Mouse (Mus musculus): ENCODE data around the gene Cenpp.
"Not testable (repeated sequence)": the region's sequence is repeated elsewhere in the genome, so short reads cannot be mapped to it uniquely, and the experiment has no call there.

Gene Cenpp

DNA sequence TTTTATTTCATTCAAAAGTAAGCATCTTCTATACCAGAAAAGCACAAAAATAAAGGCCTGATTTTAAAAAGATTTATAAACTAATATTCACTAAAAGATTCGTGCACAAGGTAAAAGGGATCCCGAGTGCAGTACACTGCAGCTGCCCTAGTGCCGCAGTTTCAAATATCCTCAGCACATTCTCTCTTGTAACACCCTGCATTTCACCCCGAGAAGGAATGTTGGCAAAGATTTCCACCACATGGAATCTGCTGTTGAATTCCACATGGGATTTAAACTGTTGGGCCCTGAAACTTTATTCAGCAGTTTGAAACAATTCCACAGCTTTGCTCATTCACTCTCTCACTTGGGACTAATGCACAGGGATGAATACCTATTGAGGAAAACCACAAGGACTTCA is 44.9 kb downstream of the Cenpp start, which contains the start of gene Ogn:
Gene Ogn, plus strand, starts transcription at position 333 of the 400 bp plus-strand sequence.
- no peak for DNase-seq (ENCODE audit: low read depth, low spot score)

DNA sequence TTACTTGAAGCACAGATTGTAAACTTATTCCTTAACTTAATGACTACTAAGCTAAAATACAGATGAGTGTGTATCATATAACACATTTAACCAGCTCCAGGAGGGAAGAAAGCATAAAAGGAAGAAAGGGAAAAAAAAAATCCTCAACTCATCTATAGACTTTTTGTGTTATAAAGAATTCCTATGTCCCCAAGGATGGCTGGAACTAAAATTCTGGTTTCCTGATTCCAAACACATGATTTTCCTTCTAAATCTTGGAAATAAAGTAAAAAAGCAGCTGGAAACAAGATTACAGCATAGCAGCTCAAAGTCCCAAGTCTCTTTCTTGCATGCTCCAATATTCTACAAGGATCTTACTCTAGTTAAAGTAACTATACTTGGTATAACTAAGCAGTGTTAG is 49.0 kb downstream of the Cenpp start:
- DNase-seq (ENCODE audit: low read depth, low spot score) = no peak

GRCm38 (mm10) chr13:49602541-49602940 is 50.0 kb downstream of the Cenpp start:
- DNase-seq (ENCODE audit: low read depth, low spot score) = not testable (repeated sequence)

- no peak for DNase-seq (ENCODE audit: low read depth, low spot score)
Observed at GRCm38 (mm10) chr13:49586062-49586461, 66.5 kb downstream of the Cenpp start.

DNA sequence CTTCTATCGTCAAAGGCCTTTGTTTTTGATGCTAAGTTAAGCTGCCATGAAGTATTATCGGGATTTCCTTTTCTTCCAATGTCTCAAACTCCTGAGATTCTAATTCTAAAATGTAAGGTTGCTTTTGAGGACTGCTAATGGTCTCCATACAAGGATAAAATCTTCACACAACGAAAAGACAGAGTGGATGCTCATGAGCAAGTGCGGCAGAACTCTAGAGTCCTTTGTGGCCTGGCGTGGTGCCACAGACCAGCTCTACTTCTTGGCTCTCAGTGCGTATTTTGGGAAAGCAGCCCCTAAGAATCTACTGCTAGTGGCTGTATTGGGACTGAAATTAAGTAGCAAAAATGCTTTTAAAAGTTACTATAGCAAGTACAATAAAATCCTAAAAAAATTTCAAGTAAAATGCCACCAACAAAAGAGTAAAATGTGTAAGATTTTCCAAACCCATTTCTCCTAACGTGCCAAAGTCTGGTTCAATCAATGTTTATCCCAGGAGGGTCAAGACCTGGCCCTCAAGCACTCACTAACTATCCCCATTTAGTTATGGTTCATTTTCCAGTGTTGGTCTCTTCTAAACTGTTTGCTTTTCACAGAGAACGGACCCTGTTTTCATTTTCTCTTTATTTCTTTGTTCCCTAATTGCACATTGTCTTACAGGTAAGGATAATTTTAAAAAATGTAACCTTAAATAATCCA is 68.1 kb downstream of the Cenpp start:
- no peak for DNase-seq (ENCODE audit: low read depth, low spot score)

GRCm38 (mm10) chr13:49583859-49584258 is 68.7 kb downstream of the Cenpp start:
- no peak for DNase-seq (ENCODE audit: low read depth, low spot score)

- no peak for DNase-seq (ENCODE audit: low read depth, low spot score)
Observed at GRCm38 (mm10) chr13:49581541-49582530, 70.7 kb downstream of the Cenpp start, which contains the start of gene Omd. Gene Omd (plus strand): TSS chr13:49582462.

GRCm38 (mm10) chr13:49571418-49571817 is 81.2 kb downstream of the Cenpp start:
- DNase-seq (ENCODE audit: low read depth, low spot score) = no peak

- no peak for DNase-seq (ENCODE audit: low read depth, low spot score)
Observed at GRCm38 (mm10) chr13:49570371-49570770, 82.2 kb downstream of the Cenpp start.

DNA sequence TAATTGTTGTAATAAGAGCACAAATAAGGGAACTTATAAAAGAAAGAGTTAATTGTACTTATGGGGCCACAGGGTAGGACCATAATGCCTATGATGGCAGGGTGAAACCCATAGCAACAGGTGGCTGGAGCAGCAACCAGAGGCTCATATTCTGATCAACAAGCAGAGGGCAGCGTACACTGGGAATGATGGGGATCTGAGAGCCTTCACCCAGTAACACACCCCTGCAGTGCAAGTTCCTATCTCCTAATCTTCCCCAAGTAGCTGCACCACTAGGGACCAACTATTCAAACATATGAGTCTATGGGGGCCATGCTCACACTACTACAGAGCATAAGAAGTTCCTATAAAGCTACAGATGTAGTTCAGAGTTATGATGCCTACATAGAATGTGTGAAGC is 88.2 kb downstream of the Cenpp start:
- no peak for DNase-seq (ENCODE audit: low read depth, low spot score)

DNA sequence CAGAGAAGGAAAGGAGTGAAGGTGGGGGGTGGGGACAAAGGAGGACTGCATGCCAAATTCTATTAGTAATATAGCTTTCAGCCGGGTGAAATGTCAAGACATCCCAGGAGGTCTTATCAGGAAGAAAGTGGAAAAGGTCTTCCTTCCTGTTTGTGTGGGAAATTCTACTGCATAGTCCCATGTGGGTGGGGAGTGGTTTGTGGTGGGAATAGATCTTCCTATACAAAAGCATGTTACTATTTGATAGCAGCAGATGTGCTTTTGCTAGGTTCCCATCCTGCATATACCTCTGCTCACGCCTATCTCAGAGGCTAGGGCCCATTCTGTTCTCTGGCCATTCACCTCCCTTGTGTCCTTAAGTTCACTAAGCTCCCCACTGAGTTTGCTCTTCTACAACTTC is 91.7 kb downstream of the Cenpp start:
- DNase-seq (ENCODE audit: low read depth, low spot score) = no peak

DNA sequence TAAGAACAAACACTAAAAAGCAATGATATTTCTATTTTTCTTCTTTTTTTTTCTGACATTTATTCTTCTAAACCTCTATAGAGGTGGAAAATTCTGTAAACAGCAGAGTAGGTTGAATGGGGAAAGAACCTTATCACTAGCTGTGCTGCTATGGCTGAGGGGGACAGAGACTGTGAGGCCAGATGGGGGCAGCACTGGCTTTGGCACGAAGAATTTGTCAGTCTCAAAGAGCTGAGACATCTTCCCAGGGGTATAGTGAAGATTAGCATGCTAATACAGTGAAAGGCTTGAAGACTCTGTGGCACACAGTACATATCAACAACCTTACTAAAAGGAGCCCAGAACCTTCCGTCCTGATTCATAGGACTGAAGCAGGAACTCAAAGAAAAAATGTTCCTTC is 93.4 kb downstream of the Cenpp start:
- DNase-seq (ENCODE audit: low read depth, low spot score) = no peak

GRCm38 (mm10) chr13:49556924-49557323 is 95.7 kb downstream of the Cenpp start:
- no peak for DNase-seq (ENCODE audit: low read depth, low spot score)

GRCm38 (mm10) chr13:49556203-49556602 is 96.4 kb downstream of the Cenpp start:
- DNase-seq (ENCODE audit: low read depth, low spot score) = no peak

DNA sequence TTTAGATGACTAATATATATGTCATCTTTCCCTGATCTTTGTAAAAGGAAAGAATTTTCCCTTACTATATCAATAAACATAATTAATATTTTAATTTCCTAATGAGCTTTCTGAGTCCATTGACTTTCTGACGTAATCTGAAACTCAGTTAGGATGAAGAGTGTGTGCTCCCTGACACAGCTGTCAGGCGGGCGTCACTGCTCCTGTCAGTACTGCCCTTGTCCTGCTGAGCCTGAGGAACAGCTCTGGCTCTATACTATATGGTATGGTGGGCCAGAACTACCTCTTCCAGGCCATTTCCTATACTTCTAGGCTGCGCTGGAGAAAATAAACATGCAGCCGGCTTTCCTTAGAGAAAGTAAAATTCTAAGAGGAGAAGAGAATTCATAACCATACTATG is 98.1 kb downstream of the Cenpp start:
- no peak for DNase-seq (ENCODE audit: low read depth, low spot score)

DNA sequence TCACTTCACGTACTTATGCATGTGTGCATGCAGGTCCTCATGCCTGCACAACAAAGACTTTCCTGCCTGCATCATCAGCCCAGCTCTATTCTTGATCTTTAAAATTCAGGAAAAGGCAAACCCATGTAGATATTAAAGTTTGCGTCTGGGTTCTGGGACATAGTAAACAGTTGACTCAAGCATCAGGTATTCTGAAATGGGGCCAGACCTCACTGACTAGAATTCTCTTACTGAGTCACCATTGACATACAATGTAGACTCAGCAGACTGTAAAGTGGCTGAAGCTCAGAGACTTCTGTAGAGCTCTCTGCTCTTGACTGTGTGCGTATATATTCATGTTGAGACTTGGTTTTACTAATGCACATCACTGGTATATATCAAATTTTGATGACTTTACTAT is 103.0 kb downstream of the Cenpp start:
- no peak for DNase-seq (ENCODE audit: low read depth, low spot score)

GRCm38 (mm10) chr13:49547563-49548150 is 104.9 kb downstream of the Cenpp start:
- no peak for DNase-seq (ENCODE audit: low read depth, low spot score)

- no peak for DNase-seq (ENCODE audit: low read depth, low spot score)
Observed at GRCm38 (mm10) chr13:49546517-49546916, 106.1 kb downstream of the Cenpp start.

GRCm38 (mm10) chr13:49545646-49546045 is 106.9 kb downstream of the Cenpp start:
- DNase-seq (ENCODE audit: low read depth, low spot score) = no peak

- DNase-seq (ENCODE audit: low read depth, low spot score) = no peak
Observed at GRCm38 (mm10) chr13:49544279-49544678, 108.3 kb downstream of the Cenpp start, which contains the start of gene Aspn. Gene Aspn (plus strand): TSS chr13:49544443.

GRCm38 (mm10) chr13:49538693-49539092 is 113.9 kb downstream of the Cenpp start:
- no peak for DNase-seq (ENCODE audit: low read depth, low spot score)

DNA sequence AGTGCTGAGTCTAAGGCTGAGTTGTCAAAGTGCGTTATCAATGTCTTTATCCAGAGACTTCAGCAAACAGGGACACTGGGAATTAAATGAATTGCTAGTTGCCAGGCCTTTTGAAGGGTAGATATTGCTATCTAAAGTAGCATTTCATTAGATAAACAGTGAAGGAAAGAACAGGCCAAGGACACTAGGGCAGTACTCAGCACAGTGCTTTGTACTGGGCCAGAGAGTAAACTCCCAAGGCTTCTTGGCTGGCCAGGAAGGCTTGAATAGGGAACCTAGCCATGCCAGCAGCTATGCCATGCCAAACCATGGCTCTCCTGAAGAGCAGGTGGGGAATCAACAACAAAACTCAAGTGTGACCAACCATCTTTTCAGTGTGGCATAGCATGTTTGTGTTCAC is 115.6 kb downstream of the Cenpp start:
- no peak for DNase-seq (ENCODE audit: low read depth, low spot score)

All from c-Kit-negative CD71-positive TER-119-positive erythroid progenitor cells, embryonic 14.5 days (primary cell).